Mouse (Mus musculus) megakaryocyte, adult 5-6 weeks (primary cell): ENCODE results near the gene Tmppe. TPM values are rescaled to one million over a fixed set of nuclear protein-coding genes. Genes with fewer than 3 reads are reported as not detected.
"Not testable (repeated sequence)": the region's sequence is repeated elsewhere in the genome, so short reads cannot be mapped to it uniquely, and the experiment has no call there.

Experiments used
- ATAC-seq: 2 replicates; pipeline ENCODE4 v1.8.0; 2016; ENCODE audit warnings: mild to moderate bottlenecking, inconsistent platforms; ENCODE audit not compliant: poor library complexity, severe bottlenecking
- total RNA-seq, 2 experiments: library from RNA; stranded (forward) in 1 of 2; stranded (reverse) in 1 of 2; fragments of 153-499, 151-499 nt in 1 of 2; fragments of 221-1000, 200-1000 nt in 1 of 2; gene quantifications; 2 replicates each; pipeline versions ENCODE4 v1.2.3 to v1.2.4; 2015 to 2017

Tmppe gene
- total RNA-seq, 2 experiments from 2014 or later: 1.2 to 4.6 TPM

DNA sequence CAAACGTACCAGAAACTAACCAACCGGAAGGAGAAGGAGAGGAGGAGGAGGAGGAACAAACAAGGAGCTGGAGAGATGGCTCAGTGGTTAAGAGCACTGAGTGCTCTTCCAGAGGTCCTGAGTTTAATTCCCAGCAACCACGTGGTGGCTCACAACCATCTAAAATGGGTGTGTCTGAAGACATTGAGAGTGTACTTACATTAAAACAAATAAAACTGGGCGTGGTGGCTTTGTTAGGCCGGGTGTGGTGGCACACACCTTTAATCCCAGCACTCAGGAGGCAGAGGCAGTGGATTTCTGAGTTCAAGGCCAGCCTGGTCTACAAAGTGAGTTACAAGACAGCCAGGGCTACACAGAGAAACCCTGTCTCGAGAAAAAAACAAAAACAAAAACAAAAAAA, 6.8 kb upstream of the Tmppe start:
- ATAC-seq: not testable (repeated sequence)

- ATAC-seq: peak; percentile 17; the same call in 1 of the 2 replicates
These were observed 6.2 kb upstream of the Tmppe start for GRCm38 (mm10) chr9:114394677-114395076.

GRCm38 (mm10) chr9:114395258-114395657, 5.6 kb upstream of the Tmppe start:
- ATAC-seq: peak; percentile 45

GRCm38 (mm10) chr9:114399680-114400079, 1.2 kb upstream of the Tmppe start:
- ATAC-seq: no peak

DNA sequence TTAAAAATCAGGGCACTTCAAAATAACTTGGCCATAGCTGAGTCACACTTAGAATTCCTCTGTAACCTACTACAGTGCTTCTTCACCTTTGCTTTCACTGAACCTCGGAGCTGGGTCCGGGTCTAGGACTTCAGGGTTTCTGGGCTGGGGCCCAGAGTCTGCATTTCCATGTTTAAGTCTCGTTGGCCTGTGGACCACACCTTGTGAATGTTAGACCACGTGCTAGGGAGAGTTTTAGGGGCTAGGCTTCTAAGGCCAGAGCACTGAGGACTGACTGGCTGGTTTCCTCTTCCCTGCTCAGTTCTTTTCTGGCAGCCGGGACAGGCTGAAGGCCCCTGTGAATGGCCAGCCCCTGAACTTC, 337 bp upstream of the Tmppe start:
- ATAC-seq: no peak

GRCm38 (mm10) chr9:114401685-114402080, 778 bp downstream of the Tmppe start:
- peak; percentile 13 for ATAC-seq

DNA sequence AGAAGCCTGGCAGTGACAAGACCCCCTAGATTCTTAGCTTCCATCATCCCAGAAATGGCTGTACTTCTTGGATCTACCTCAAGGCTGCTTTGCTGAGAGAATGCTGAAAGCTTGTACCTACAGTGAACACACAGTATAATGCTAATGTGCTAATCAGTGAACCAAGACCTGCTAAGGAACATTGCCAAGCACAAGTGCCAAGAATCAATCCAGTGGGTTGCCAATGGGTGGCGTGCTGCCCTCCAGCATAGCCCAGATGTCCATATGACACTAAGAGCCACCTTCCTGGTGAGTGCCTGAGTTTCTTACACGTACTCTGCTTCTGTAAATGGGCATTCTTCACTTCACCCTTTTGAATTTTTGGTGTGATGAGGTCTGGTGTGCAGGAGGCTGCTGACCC, 6.8 kb downstream of the Tmppe start:
- ATAC-seq: no peak

DNA sequence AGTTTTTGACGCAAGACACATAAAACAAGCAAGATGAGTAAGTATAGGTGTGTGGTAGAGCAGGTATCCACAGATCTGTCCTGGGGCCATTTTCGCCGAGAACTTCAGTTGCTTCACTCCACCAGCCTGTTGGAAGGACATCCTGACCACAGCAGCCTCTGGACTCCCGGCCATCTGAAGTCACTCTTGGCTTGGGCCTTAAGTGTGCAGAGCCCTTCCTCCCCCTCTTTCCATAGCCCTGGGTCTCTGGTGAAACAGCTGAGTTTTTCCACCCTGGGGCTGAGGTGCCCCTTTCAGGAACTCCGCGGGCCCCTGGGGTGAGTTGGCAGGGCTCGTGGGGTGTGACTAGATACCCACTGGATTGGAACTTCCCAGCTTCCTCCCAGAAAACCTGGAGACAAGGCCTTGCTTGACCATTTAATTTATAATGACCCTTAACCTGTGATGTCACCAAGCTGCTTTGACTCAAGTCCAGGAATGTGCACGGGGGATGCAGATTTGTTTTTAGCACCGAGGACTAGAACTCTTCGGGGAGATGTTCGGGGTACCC, 9.5 kb downstream of the Tmppe start:
- ATAC-seq: no peak

- no peak for ATAC-seq
These were observed 10.4 kb downstream of the Tmppe start for GRCm38 (mm10) chr9:114411295-114411694.

DNA sequence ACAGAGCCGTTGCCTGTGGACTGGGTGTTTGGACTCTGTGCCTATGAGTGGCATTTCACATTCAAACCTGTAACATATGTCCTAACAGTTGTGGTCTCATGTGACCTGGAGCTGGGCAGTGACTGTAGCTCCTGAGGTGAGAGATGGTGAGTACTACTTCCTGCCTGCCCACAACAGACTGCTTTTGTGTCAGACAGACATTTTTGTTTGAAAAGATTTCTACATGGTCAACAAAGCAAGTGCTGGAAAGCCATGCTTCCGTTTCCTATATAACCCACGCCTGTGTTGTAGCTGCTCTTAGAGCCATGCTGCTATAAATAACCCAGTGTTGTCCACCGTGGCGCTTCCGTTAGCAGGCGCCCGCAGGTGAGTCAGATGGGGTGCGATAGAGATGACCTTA, 11.5 kb downstream of the Tmppe start:
- ATAC-seq: peak; percentile 20; the same call in 1 of the 2 replicates

- no peak for ATAC-seq
These were observed 13.0 kb downstream of the Tmppe start for GRCm38 (mm10) chr9:114413866-114414265.

GRCm38 (mm10) chr9:114415701-114416100, 14.8 kb downstream of the Tmppe start:
- peak; percentile 78 for ATAC-seq

GRCm38 (mm10) chr9:114416646-114417517, 16.0 kb downstream of the Tmppe start:
- no peak for ATAC-seq

DNA sequence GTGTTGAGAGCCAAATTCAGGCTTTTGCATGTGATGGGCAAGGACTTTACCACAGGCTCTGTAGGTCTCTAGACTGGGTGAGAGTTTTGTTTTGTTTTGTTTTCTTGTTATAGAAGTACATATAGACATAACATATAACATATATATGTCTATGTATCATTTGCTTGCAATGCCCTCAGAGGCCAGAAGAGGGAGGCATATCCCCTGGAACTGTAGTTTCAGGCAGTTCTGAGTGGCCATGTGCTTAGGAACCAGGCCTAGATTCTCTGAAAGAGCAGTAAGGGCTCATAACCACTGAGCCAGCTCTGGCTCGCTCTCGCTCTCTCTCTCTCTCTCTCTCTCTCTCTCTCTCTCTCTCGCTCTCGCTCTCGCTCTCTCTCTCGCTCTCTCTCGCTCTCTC, 17.3 kb downstream of the Tmppe start:
- peak; percentile 67 for ATAC-seq

GRCm38 (mm10) chr9:114420443-114420842, 19.5 kb downstream of the Tmppe start:
- ATAC-seq: no peak

GRCm38 (mm10) chr9:114421045-114421444, 20.1 kb downstream of the Tmppe start:
- ATAC-seq: no peak

DNA sequence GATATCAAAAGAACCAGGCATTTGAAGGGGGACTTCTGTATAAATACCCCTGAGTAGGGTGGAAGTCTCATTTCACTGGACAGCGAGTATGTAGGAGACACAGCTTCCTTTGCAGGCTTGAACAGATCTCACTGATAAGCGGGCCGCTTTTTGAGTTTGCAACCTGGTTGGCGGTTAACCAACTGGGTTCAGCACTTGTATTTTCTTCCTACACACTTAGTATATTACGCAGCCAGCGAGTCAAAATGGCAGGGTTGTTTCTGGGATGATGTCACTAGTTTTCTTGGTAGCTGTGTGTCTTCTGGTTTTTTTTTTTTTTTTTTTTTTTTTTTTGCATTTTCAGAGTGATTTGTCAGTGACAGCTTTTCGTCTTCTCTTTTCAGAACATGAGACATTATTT, 20.9 kb downstream of the Tmppe start:
- no peak for ATAC-seq

GRCm38 (mm10) chr9:114425576-114425975, 24.7 kb downstream of the Tmppe start:
- ATAC-seq: no peak

DNA sequence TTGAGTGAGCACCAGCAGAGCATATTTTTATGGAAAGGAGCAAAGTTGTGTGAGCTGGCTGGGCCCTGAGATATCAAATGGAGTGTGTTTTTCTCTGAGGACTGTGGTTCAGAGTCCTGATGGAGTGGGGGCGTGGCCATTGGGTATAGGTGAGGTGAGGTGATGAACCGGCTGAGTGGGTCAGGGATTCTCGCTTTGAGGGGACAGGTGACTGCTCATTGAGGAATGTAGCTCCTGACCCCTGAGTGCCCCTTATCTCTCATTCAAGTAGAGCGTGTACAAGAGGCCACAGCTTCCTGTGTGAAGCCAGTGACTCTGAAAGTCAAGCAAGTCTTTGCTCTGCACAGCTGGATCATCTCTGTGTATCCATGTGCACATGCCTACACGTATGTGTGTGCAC, 25.3 kb downstream of the Tmppe start:
- ATAC-seq: no peak

GRCm38 (mm10) chr9:114427425-114427824, 26.5 kb downstream of the Tmppe start:
- ATAC-seq: 0 out of 2 replicates have a peak, but pooled peaks have one; percentile 24

DNA sequence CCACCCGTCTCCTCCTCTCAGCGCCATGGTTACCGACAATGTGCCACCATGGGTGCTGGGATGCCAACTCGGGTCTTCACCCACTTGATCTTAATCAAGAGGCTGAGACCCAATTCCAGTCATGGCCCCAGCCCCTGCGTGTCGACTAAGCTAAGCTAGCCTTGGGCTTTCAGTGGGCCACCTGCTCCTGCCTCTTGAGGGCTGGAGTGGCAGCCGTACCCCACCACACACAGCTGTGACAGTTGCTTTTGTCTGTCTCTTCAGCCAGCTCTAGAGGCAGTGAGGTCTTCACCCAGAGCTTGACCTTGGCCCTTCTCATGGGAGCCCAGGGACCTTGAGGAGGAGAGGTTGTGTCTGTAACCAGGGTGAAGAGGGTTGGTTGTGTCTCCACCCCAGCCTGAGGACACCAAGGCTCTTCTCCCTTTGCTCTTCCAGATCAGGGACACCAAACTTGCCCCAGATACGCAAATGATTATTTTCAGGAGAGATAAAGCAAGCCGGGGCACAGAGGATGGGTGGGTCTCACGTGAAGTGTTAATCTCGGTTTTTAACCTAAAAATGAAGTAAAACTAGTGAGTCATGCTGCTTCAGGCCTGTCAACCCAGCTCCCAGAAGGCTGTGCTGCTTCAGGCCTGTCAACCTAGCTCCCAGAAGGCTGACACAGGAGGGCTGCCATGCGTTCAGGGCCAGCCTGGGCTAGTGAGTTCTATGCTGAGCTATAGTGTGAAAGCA, 27.4 kb downstream of the Tmppe start:
- no peak for ATAC-seq

DNA sequence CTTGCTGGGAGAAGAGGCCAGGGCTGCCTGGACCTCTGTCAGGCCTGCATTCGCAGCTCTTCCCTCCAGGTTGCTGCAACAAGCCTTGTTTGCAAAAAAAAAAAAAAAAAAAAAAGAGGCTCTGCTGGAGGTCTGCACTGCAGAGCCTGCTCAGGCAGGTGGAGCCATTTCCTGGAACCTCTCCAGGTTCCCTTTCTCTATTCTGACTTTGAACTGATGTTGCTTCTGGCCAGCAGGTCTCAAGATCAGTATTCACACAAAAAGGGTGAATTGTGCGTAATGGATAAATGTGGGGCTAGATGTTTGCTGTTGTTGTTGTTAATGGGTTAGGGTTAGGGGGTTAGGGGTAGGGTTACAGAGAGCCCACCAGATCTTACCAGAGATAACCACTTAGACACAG, 34.8 kb downstream of the Tmppe start:
- ATAC-seq: no peak
